Mouse (Mus musculus) ES-Bruce4 (cell line): ENCODE data around the gene Phxr2.

Experiments
- CTCF ChIP-seq: IDR thresholded peaks from one replicate; pipeline ENCODE4 v1.8.1; 2011; ENCODE audit warnings: low read depth, low read length
- EP300 ChIP-seq: IDR thresholded peaks from 2 replicates; pipeline ENCODE4 v1.6.1; 2011; ENCODE audit warnings: low read depth, low read length; ENCODE audit not compliant: insufficient read depth
- POLR2A ChIP-seq: IDR thresholded peaks from one replicate; pipeline ENCODE4 v1.8.1; 2011; ENCODE audit warnings: low read length; ENCODE audit not compliant: insufficient read depth

GRCm38 (mm10) chr10:99166392-99166791 is 40.3 kb upstream of the Phxr2 start:
- TF ChIP-seq CTCF (no peak), EP300 (no peak), POLR2A (no peak)
